Mouse (Mus musculus): ENCODE data around the gene Rnase13. TPM values are rescaled to one million over a fixed set of nuclear protein-coding genes. Genes with fewer than 3 reads are reported as not detected.
A peak's percentile ranks its signal among the peaks of the same experiment; 100 is the strongest.

Rnase13 gene
- total and polyA plus RNA-seq, 2 experiments from 2014 or later, result not detected

DNA sequence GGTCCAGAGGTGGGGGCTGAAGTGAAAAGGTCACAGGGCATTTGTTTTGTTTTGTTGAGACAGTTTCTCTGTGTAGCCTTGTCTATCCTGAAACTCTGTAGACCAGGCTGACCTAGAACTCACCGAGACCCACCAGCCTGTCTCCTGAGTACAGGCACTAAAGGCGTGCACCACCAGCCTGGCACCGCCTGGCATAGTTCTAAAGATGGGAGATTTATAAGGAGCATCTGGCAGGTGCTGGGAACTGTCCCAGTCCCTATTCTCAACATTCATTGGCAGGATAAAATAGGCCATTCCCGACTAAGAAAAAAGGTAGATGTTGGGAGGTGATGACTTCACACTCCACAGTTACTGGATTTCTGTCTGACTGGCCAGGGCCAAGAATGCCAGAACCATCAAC, 3.6 kb downstream of the Rnase13 start:
- H3K4me2 ChIP-seq (ENCODE audit: low read depth, low read length), result no peak overlapping the region
- H3K36me3 ChIP-seq (replicated peaks; ENCODE audit: control insufficient read depth, insufficient read depth, low read length), result no peaks in the 10 kb centered on the region
- TF ChIP-seq EP300 (IDR thresholded peaks at IDR 0.05; ENCODE audit: low read depth) (no peak), CTCF (IDR thresholded peaks at IDR 0.05; ENCODE audit: low read depth) (no peak)
- H3K9ac ChIP-seq (replicated peaks; ENCODE audit: low read depth, low read length), result no peak overlapping the region
- 83% methylated on average over 4 of the region's 4 CpGs for WGBS
- ATAC-seq (ENCODE audit: insufficient read depth, low read depth), result no peak
- no peaks in the 10 kb centered on the region for H3K9me3 ChIP-seq (replicated peaks; ENCODE audit: control insufficient read depth, low read length)
- H3K27ac ChIP-seq (ENCODE audit: low read depth), result no peak overlapping the region
- H3K4me3 ChIP-seq (ENCODE audit: low read depth, low read length), result no peak overlapping the region
- peaks cover 31% of the 10 kb centered on the region for H3K4me1 ChIP-seq (ENCODE audit: control insufficient read depth, insufficient read depth)
- H3K27me3 ChIP-seq (ENCODE audit: control insufficient read depth, insufficient read depth, low read length), result no peaks in the 10 kb centered on the region
- DNase-seq (ENCODE audit: low spot score), result no peak

DNA sequence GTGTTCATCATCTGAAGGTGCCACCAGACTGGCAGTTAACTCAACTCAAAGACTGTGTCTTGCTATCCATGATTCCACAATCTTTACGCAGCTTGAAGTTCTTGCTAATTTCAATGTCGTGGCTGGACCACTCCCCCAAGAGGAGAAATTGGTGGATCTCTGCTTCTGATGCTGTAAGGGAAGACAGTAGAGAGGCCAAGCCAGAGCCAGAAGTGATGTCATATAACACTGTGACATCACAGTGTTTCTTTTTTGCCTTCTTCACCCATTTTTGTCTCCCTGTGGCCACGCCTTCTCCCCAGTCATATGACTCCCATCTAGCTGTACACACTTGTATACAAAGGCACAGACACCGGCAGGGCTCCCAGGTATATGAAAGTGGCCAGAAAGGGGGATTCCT, 4.4 kb downstream of the Rnase13 start, which contains the start of gene Tppp2:
TSS of gene Tppp2 (plus strand) at position 301 of the 400 bp plus-strand sequence.
- 90% methylated on average over 4 of the region's 4 CpGs for WGBS

DNA sequence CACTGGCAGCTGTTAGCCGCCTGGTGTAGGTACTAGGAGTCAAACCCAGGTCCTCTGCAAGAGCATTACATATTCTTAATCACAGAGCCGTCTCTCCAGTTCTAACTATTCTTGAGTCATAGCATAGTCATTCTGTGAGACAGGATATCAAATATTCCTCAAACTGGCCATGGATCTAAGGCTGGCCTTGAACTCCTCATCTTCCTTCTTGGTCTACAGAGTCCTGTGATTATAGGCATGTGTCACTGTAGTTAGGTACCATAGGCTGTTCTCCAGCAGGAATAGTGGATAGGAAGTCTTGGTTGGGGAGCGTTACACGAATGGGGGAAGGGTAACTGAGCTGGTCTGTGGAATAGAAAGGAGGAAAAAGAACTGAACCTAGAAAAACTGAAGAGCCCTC, 6.0 kb downstream of the Rnase13 start:
- WGBS, result 89% methylated on average over 4 of the region's 4 CpGs
- H3K9ac ChIP-seq (replicated peaks; ENCODE audit: low read depth, low read length), result no peak overlapping the region
- no peak for TF ChIP-seq EP300 (IDR thresholded peaks at IDR 0.05; ENCODE audit: low read depth)
- TF ChIP-seq CTCF (IDR thresholded peaks at IDR 0.05; ENCODE audit: low read depth), result no peak
- H3K4me3 ChIP-seq (ENCODE audit: low read depth, low read length), result no peak overlapping the region
- DNase-seq (ENCODE audit: low spot score) (no peak), ATAC-seq (ENCODE audit: insufficient read depth, low read depth) (no peak)
- no peak overlapping the region for H3K27ac ChIP-seq (ENCODE audit: low read depth)
- no peaks in the 10 kb centered on the region for H3K27me3 ChIP-seq (ENCODE audit: control insufficient read depth, insufficient read depth, low read length)
- H3K9me3 ChIP-seq (replicated peaks; ENCODE audit: control insufficient read depth, low read length), result no peaks in the 10 kb centered on the region
- H3K36me3 ChIP-seq (replicated peaks; ENCODE audit: control insufficient read depth, insufficient read depth, low read length), result no peaks in the 10 kb centered on the region
- no peak overlapping the region for H3K4me2 ChIP-seq (ENCODE audit: low read depth, low read length)
- H3K4me1 ChIP-seq (ENCODE audit: control insufficient read depth, insufficient read depth), result peaks cover 23% of the 10 kb centered on the region

More for the DNA sequence above, 4.4 kb downstream of the Rnase13 start, which contains the start of gene Tppp2:
- DNase-seq (ENCODE audit: low spot score), result no peak
- Histone ChIP-seq H3K27ac (ENCODE audit: low read depth) (no peak within 1 kb of the TSS), H3K4me2 (ENCODE audit: low read depth, low read length) (no peak within 1 kb of the TSS), H3K27me3 (ENCODE audit: control insufficient read depth, insufficient read depth, low read length) (no peaks in the 10 kb centered on the region), H3K9ac (replicated peaks; ENCODE audit: low read depth, low read length) (no peak within 1 kb of the TSS), H3K4me1 (ENCODE audit: control insufficient read depth, insufficient read depth) (peaks cover 31% of the 10 kb centered on the region), H3K4me3 (ENCODE audit: low read depth, low read length) (no peak within 1 kb of the TSS), H3K9me3 (replicated peaks; ENCODE audit: control insufficient read depth, low read length) (no peaks in the 10 kb centered on the region), H3K36me3 (replicated peaks; ENCODE audit: control insufficient read depth, insufficient read depth, low read length) (no peaks in the 10 kb centered on the region)
- TF ChIP-seq EP300 (IDR thresholded peaks at IDR 0.05; ENCODE audit: low read depth), result no peak
- TF ChIP-seq CTCF (IDR thresholded peaks at IDR 0.05; ENCODE audit: low read depth), result no peak
- ATAC-seq (ENCODE audit: insufficient read depth, low read depth), result no peak

DNA sequence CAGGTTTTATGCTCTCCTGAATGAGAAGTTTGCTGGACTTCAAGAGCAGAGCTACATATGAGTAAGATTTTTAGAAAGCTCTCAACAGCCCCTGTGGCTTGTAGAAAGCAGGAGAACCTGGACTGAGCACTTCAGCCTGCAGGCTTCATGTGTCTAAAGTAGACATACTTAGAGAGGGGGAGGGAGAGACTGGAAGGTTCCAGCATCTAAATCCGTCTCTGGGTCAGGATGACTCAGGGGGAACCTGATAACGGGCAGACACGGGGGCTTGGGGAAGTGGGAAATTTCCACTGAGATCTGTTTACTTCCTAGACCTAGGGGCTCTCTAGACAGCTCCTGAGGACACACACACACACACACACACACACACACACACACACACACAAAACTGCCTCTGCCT, 7.5 kb downstream of the Rnase13 start:
- no peak for TF ChIP-seq CTCF (IDR thresholded peaks at IDR 0.05; ENCODE audit: low read depth)
- TF ChIP-seq EP300 (IDR thresholded peaks at IDR 0.05; ENCODE audit: low read depth), result no peak
- ATAC-seq (ENCODE audit: insufficient read depth, low read depth) (0 out of 2 replicates have a peak, but pooled peaks have one; percentile 4), DNase-seq (ENCODE audit: low spot score) (peak; percentile 76)
- Histone ChIP-seq H3K4me2 (ENCODE audit: low read depth, low read length) (peak overlapping the region; percentile 96), H3K4me1 (ENCODE audit: control insufficient read depth, insufficient read depth) (peaks cover 24% of the 10 kb centered on the region), H3K9me3 (replicated peaks; ENCODE audit: control insufficient read depth, low read length) (no peaks in the 10 kb centered on the region), H3K36me3 (replicated peaks; ENCODE audit: control insufficient read depth, insufficient read depth, low read length) (peaks cover 12% of the 10 kb centered on the region), H3K27ac (ENCODE audit: low read depth) (peak overlapping the region; percentile 99), H3K4me3 (ENCODE audit: low read depth, low read length) (no peak overlapping the region), H3K9ac (replicated peaks; ENCODE audit: low read depth, low read length) (peak overlapping the region; percentile 86; the same call in 1 of the 2 replicates), H3K27me3 (ENCODE audit: control insufficient read depth, insufficient read depth, low read length) (no peaks in the 10 kb centered on the region)
- WGBS, result 3% methylated on average over 3 of the region's 3 CpGs

DNA sequence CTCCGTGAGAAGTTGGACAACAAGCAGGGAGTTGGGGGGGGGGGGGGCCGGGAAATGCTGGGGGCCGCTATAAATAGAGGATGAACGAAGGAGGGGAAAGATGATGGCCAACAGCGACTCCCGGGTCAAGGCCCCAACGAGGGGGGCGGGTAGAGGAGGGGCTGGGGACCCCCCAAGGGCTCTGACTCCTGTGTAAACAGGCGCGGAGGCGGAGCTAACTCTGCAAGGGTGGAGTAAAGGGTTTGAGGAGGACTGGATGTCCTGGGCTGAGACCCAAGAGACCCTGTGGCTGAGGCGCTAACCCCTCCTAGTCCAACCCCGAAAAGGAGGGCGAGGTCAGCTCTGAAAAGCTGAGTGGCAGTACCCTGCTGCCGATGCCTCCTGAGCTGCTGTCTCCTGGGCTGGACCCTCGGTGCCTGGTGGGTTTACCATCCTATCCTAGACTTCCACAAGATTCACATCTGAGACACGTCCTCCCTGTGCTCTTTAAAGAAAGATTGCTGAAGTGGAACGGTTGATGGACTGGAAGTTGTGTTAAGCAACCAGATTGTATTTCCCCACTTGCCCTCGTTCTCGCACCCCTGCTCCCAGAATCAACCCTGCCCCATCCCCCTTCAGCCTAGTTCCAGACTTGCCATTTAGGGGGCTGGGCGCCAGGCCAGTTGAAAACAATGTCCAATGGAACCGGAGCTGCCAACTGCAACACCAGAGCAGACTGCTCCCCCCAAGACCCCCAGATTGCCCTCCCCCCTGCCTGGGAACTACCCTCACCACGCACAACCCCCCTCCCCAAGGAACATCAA, 8.4 kb downstream of the Rnase13 start, which contains the start of gene Ndrg2:
TSS of gene Ndrg2 (minus strand) at position 199 of the 803 bp plus-strand sequence.
- ATAC-seq (ENCODE audit: insufficient read depth, low read depth) (peak; percentile 70), DNase-seq (ENCODE audit: low spot score) (peak; percentile 82)
- H3K27ac ChIP-seq (ENCODE audit: low read depth), result peak within 1 kb of the TSS; percentile 99
- peak; percentile 77 for TF ChIP-seq EP300 (IDR thresholded peaks at IDR 0.05; ENCODE audit: low read depth)
- no peak for TF ChIP-seq CTCF (IDR thresholded peaks at IDR 0.05; ENCODE audit: low read depth)
- WGBS, result 5% methylated on average over 22 of the region's 23 CpGs
- peaks cover 21% of the 10 kb centered on the region for H3K36me3 ChIP-seq (replicated peaks; ENCODE audit: control insufficient read depth, insufficient read depth, low read length)
- H3K27me3 ChIP-seq (ENCODE audit: control insufficient read depth, insufficient read depth, low read length), result no peaks in the 10 kb centered on the region
- peaks cover 24% of the 10 kb centered on the region for H3K4me1 ChIP-seq (ENCODE audit: control insufficient read depth, insufficient read depth)
- no peaks in the 10 kb centered on the region for H3K9me3 ChIP-seq (replicated peaks; ENCODE audit: control insufficient read depth, low read length)
- peak within 1 kb of the TSS; percentile 75 for H3K4me3 ChIP-seq (ENCODE audit: low read depth, low read length)
- H3K9ac ChIP-seq (replicated peaks; ENCODE audit: low read depth, low read length), result peak within 1 kb of the TSS; percentile 86
- peak within 1 kb of the TSS; percentile 96 for H3K4me2 ChIP-seq (ENCODE audit: low read depth, low read length)

All from heart, postnatal 0 days (tissue).